Mouse (Mus musculus) midbrain, embryonic 13.5 days (tissue): ENCODE data around the gene Mcrs1. TPM values are rescaled to one million over a fixed set of nuclear protein-coding genes. Genes with fewer than 3 reads are reported as not detected.
A peak's percentile ranks its signal among the peaks of the same experiment; 100 is the strongest.

ENCODE experiments used
- ATAC-seq: fragments of 200-750 bp; cut with Nextera tagmentation; 2 replicates; pipeline ENCODE4 v1.8.0; 2017; ENCODE audit warnings: mild to moderate bottlenecking, moderate TSS enrichment, moderate library complexity
- H3K27ac ChIP-seq: fragments of 300-500 bp; sonication (generic); 2 replicates; pipeline ENCODE4 v1.5.1; 2015; ENCODE audit warnings: inconsistent platforms, mild to moderate bottlenecking, moderate library complexity
- H3K27me3 ChIP-seq: fragments of 300-500 bp; sonication (generic); 2 replicates; pipeline ENCODE4 v1.6.1; 2015; ENCODE audit warnings: mild to moderate bottlenecking, inconsistent platforms
- H3K36me3 ChIP-seq: fragments of 300-500 bp; sonication (generic); 2 replicates; pipeline ENCODE4 v1.6.1; 2015; ENCODE audit warnings: mild to moderate bottlenecking, inconsistent platforms
- H3K4me1 ChIP-seq: fragments of 300-500 bp; sonication (generic); replicated peaks from 2 replicates; pipeline ENCODE4 v1.6.1; 2015; ENCODE audit warnings: inconsistent platforms
- H3K4me2 ChIP-seq: fragments of 300-500 bp; sonication (generic); replicated peaks from 2 replicates; pipeline ENCODE4 v1.6.1; 2015; ENCODE audit warnings: moderate library complexity, mild to moderate bottlenecking, inconsistent platforms
- H3K4me3 ChIP-seq: fragments of 300-500 bp; sonication (generic); replicated peaks from 2 replicates; pipeline ENCODE4 v1.5.1; 2015; ENCODE audit warnings: mild to moderate bottlenecking, inconsistent platforms
- H3K9ac ChIP-seq: fragments of 300-500 bp; sonication (generic); replicated peaks from 2 replicates; pipeline ENCODE4 v1.6.1; 2015; ENCODE audit warnings: mild to moderate bottlenecking, inconsistent platforms
- H3K9me3 ChIP-seq: fragments of 300-500 bp; sonication (generic); 2 replicates; pipeline ENCODE4 v1.6.1; 2016; ENCODE audit warnings: mild to moderate bottlenecking, inconsistent platforms
- WGBS: fragments of 180-500 bp; shearing (Covaris S2); methylation state at CpG from one replicate; pipeline ENCODE4 v1.1.7; 2015; 5-methylcytosine and 5-hydroxymethylcytosine counted together
- polyA plus RNA-seq: library from polyadenylated mRNA; unstranded; fragments of >200 nt; fragmentation: Nextera tagmentation; extraction: Ambion mirVana; gene quantifications from 2 replicates; pipeline ENCODE4 v1.2.1, GENCODE M21; 2015

The Mcrs1 gene
- polyA plus RNA-seq, result 218 TPM in 2 replicates

GRCm38 (mm10) chr15:99251626-99252380 is at the start of gene Mcrs1:
Gene Mcrs1 (minus strand): TSS chr15:99251961.
- peak within 1 kb of the TSS; percentile 93 for H3K27ac ChIP-seq
- ATAC-seq, result peak; percentile 92

GRCm38 (mm10) chr15:99296213-99296612 is 44.5 kb upstream of the Mcrs1 start:
- H3K27me3 ChIP-seq, result no peaks in the 10 kb centered on the region
- H3K4me1 ChIP-seq, result peaks cover 23% of the 10 kb centered on the region
- no peaks in the 10 kb centered on the region for H3K9me3 ChIP-seq
- 40% methylated on average over 5 of the region's 5 CpGs for WGBS
- H3K4me2 ChIP-seq, result peak overlapping the region; percentile 71
- 0 out of 2 replicates have a peak overlapping the region, but pooled peaks have one; percentile 15 for H3K27ac ChIP-seq
- peak overlapping the region; percentile 67 for H3K4me3 ChIP-seq
- H3K36me3 ChIP-seq, result 0 out of 2 replicates have a peak, but pooled peaks cover 4% of the 10 kb centered on the region
- no peak for ATAC-seq
- H3K9ac ChIP-seq, result peak overlapping the region; percentile 83

More at GRCm38 (mm10) chr15:99251626-99252380, at the start of gene Mcrs1:
- Histone ChIP-seq H3K4me3 (peak within 1 kb of the TSS; percentile 50), H3K27me3 (no peaks in the 10 kb centered on the region), H3K36me3 (peaks cover 31% of the 10 kb centered on the region), H3K4me2 (peak within 1 kb of the TSS; percentile 93), H3K4me1 (peaks cover 26% of the 10 kb centered on the region), H3K9me3 (no peaks in the 10 kb centered on the region), H3K9ac (peak within 1 kb of the TSS; percentile 68)
- 0% methylated on average over 52 of the region's 52 CpGs for WGBS

- Histone ChIP-seq H3K27ac (peak within 1 kb of the TSS; percentile 91), H3K27me3 (no peaks in the 10 kb centered on the region), H3K4me2 (peak within 1 kb of the TSS; percentile 71), H3K9ac (peak within 1 kb of the TSS; percentile 83), H3K4me3 (peak within 1 kb of the TSS; percentile 67), H3K4me1 (peaks cover 23% of the 10 kb centered on the region), H3K36me3 (0 out of 2 replicates have a peak, but pooled peaks cover 3% of the 10 kb centered on the region), H3K9me3 (no peaks in the 10 kb centered on the region)
- ATAC-seq, result peak; percentile 74
- WGBS, result 2% methylated on average over 13 of the region's 17 CpGs
These were observed 43.8 kb upstream of the Mcrs1 start, which contains the start of gene Fam186b for GRCm38 (mm10) chr15:99295484-99295981. Gene Fam186b (minus strand): TSS chr15:99295888.

DNA sequence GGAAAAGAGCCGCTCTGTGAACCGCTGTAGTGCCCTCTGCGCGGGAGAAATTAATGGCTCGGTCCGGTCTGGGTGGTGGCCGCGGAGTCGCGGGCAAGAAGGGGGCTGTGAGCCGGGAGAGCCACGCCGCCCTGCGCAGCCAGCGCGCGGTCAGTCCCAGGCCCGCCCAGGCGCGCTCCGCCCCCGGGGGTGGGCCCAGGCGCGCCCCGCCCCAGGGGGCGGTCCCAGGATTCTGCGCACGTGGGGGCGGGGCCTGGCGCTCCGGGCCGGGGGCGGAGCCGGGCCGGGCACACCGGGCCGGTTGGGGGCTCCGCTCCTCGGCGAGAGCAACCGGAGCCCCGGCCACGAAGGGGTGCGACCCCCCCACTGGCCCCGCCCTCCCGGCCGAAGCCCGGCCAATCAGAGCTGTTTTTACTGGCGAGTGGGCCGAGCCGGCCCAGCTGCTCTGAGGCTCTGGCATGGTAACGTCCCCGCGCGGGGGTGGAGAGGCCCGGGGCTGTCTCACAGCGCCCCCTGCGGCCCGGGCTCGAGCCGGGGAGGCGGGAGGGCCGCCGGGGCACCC is 43.1 kb upstream of the Mcrs1 start, which contains the start of gene Prpf40b:
Prpf40b (plus strand) TSS at position 275 of the 562 bp plus-strand sequence.
- peak; percentile 97 for ATAC-seq
- under 1% methylated on average over 58 of the region's 64 CpGs for WGBS

DNA sequence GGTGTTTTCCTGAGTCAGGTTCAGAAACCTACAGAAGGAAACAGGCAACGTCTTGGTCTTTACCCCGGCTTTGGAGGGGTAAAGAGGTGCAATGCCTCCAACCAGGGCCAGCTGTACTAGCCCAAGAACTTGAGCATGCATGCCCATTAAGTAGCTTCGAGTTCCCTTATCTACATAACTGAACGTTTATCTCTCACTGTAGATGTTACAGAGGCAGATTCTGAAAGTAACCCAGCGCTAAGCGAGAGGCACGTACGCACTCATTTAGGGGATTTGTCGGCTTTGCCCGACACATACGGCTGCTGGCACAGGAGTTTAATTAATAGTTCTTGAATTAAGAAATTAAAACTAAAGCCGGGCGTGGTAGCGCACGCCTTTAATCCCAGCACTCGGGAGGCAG is 42.5 kb upstream of the Mcrs1 start:
- Histone ChIP-seq H3K4me1 (peaks cover 23% of the 10 kb centered on the region), H3K9me3 (no peaks in the 10 kb centered on the region), H3K4me3 (peak overlapping the region; percentile 67), H3K27me3 (no peaks in the 10 kb centered on the region), H3K4me2 (peak overlapping the region; percentile 71), H3K27ac (peak overlapping the region; percentile 91), H3K36me3 (no peaks in the 10 kb centered on the region), H3K9ac (peak overlapping the region; percentile 83)
- WGBS, result 29% methylated on average over 16 of the region's 16 CpGs
- ATAC-seq, result 0 out of 2 replicates have a peak, but pooled peaks have one; percentile 3

More for the DNA sequence above, 43.1 kb upstream of the Mcrs1 start, which contains the start of gene Prpf40b:
- Histone ChIP-seq H3K4me3 (peak within 1 kb of the TSS; percentile 67), H3K4me1 (peaks cover 23% of the 10 kb centered on the region), H3K4me2 (peak within 1 kb of the TSS; percentile 71), H3K27ac (peak within 1 kb of the TSS; percentile 91), H3K9ac (peak within 1 kb of the TSS; percentile 83), H3K9me3 (no peaks in the 10 kb centered on the region), H3K27me3 (no peaks in the 10 kb centered on the region), H3K36me3 (no peaks in the 10 kb centered on the region)

DNA sequence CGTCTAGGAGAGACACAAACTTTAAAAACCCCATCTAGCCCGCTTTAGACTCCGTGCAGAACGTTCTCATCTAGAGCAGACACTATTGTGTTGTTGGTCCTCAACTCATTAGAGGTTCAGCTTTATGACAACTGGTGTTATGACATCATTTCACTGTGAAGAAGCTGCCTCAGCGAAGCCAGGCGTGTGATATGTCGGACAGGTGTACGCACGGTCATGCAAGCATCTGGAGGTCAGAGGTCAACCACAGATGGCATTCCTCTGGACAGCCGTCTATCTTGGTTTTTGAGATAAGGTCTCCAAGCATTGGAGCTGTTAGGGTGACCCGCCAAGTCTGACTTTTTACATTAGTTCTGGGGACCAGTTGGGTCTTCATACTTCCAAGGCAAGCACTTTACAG is 38.8 kb upstream of the Mcrs1 start:
- H3K27ac ChIP-seq, result no peak overlapping the region
- no peaks in the 10 kb centered on the region for H3K27me3 ChIP-seq
- 92% methylated on average over 11 of the region's 11 CpGs for WGBS
- no peaks in the 10 kb centered on the region for H3K36me3 ChIP-seq
- no peak overlapping the region for H3K4me3 ChIP-seq
- no peak for ATAC-seq
- peaks cover 8% of the 10 kb centered on the region for H3K4me1 ChIP-seq
- no peak overlapping the region for H3K9ac ChIP-seq
- H3K9me3 ChIP-seq, result no peaks in the 10 kb centered on the region
- no peak overlapping the region for H3K4me2 ChIP-seq

DNA sequence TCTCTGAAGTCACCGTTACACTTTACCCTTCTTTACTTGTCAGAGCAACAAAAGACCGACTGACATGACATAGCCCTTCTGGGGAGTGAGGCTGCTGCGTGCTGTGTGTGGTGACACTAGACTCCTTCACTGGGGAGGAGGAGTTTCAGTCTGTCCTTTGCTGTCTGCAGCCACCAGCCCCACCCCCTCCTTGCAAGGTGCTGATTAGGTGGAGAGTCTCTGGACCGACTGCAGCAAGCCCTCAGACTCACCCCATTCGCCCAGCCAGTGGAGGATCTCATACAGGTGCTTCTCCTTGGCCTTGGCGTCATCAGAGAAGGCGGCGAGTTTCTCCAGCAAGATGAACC is 33.4 kb upstream of the Mcrs1 start:
- Histone ChIP-seq H3K4me1 (no peaks in the 10 kb centered on the region), H3K9ac (no peak overlapping the region), H3K9me3 (no peaks in the 10 kb centered on the region), H3K4me3 (no peak overlapping the region), H3K27me3 (no peaks in the 10 kb centered on the region), H3K27ac (no peak overlapping the region), H3K4me2 (no peak overlapping the region), H3K36me3 (no peaks in the 10 kb centered on the region)
- WGBS, result 52% methylated on average over 8 of the region's 8 CpGs
- ATAC-seq, result no peak; the same call in 1 of the 2 replicates

DNA sequence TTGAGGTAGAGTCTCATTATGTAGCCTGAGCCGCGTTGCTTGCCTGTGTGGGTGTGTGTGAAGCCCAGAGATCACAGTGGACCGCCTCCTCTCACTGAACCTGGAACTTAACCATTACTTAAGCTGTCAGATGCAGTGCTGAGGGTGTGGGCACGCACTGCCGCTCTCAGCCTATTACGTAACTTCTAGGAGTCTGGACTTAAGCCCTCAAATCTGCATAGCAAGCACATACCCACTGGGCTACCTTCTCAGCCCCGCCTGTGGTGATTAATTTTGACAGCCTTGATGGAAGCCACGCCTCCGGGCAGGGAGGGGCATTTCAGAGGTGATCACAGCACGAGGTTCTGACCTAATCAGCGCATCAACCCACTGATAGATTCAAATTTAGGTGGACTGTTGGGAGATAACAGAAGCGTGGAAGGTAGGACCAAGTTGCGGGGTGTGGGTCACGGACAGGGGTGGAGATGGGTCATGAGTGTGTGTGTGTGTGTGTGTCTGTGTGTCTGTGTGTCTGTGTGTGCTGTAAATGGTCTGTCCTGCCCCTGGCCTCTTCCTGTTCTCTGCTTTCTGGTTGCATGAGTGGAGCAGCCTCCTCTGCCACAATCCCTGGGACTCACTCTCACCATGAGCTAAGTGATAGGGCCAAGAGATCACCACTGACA is 32.9 kb upstream of the Mcrs1 start:
- no peaks in the 10 kb centered on the region for H3K36me3 ChIP-seq
- no peak for ATAC-seq
- WGBS, result 57% methylated on average over 14 of the region's 14 CpGs
- no peak overlapping the region for H3K9ac ChIP-seq
- no peak overlapping the region for H3K27ac ChIP-seq
- H3K4me3 ChIP-seq, result no peak overlapping the region
- H3K9me3 ChIP-seq, result no peaks in the 10 kb centered on the region
- no peaks in the 10 kb centered on the region for H3K4me1 ChIP-seq
- H3K4me2 ChIP-seq, result no peak overlapping the region
- H3K27me3 ChIP-seq, result no peaks in the 10 kb centered on the region

GRCm38 (mm10) chr15:99283456-99283855 is 31.7 kb upstream of the Mcrs1 start:
- Histone ChIP-seq H3K9ac (no peak overlapping the region), H3K4me3 (no peak overlapping the region), H3K4me2 (no peak overlapping the region), H3K36me3 (no peaks in the 10 kb centered on the region), H3K27me3 (no peaks in the 10 kb centered on the region), H3K27ac (no peak overlapping the region), H3K4me1 (no peaks in the 10 kb centered on the region), H3K9me3 (no peaks in the 10 kb centered on the region)
- no peak for ATAC-seq
- 67% methylated on average over 10 of the region's 10 CpGs for WGBS

- Histone ChIP-seq H3K9ac (no peak overlapping the region), H3K36me3 (no peaks in the 10 kb centered on the region), H3K9me3 (no peaks in the 10 kb centered on the region), H3K27ac (no peak overlapping the region), H3K4me2 (no peak overlapping the region), H3K27me3 (no peaks in the 10 kb centered on the region), H3K4me3 (no peak overlapping the region), H3K4me1 (no peaks in the 10 kb centered on the region)
- WGBS, result 94% methylated on average over 7 of the region's 7 CpGs
- ATAC-seq, result no peak
These were observed 26.5 kb upstream of the Mcrs1 start for GRCm38 (mm10) chr15:99278271-99278670.

DNA sequence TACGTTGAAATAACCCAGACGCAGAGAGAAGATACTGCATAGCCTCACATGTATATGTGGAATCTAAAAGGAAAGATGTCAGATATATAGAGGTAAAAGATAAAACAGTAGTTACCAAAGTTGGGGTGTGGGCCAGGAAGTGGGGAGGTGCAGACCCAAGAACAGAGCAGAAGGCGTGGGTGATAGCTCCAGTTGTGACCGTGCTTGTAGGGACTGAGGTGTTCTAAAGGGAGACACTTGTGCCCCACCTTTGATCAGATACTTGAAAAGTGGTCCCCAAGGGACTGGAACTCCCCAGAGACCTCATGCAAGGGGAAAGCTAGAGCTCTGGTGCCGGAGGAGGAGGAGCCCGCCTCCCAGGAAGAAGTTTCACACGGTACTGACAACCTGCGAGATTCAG is 24.3 kb upstream of the Mcrs1 start:
- Histone ChIP-seq H3K4me1 (no peaks in the 10 kb centered on the region), H3K27ac (no peak overlapping the region), H3K4me3 (no peak overlapping the region), H3K9me3 (no peaks in the 10 kb centered on the region), H3K9ac (no peak overlapping the region), H3K4me2 (no peak overlapping the region), H3K27me3 (no peaks in the 10 kb centered on the region), H3K36me3 (no peaks in the 10 kb centered on the region)
- 85% methylated on average over 8 of the region's 8 CpGs for WGBS
- ATAC-seq, result no peak

DNA sequence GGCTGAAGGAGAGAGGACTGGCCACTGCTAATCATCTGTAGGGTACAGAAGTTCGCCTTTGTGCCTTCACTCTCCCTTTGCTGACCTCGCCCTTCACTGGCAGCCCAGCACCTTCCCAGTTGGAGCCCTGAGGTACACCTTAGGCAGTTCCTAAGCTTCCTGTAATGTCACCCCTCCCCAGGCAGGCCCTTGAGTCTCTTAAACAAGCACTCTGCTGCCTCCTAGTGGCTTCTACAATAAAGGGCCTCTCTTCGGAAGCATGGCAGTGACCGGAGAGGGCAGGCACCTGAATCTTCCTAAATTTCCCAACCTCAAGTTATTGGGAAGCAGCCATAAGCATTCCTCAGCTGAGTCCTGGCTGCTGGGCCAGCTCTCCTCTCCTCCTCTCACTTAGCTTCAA is 13.9 kb upstream of the Mcrs1 start:
- H3K4me3 ChIP-seq, result no peak overlapping the region
- no peaks in the 10 kb centered on the region for H3K36me3 ChIP-seq
- H3K4me2 ChIP-seq, result no peak overlapping the region
- H3K4me1 ChIP-seq, result no peaks in the 10 kb centered on the region
- no peaks in the 10 kb centered on the region for H3K9me3 ChIP-seq
- H3K9ac ChIP-seq, result no peak overlapping the region
- H3K27ac ChIP-seq, result no peak overlapping the region
- H3K27me3 ChIP-seq, result no peaks in the 10 kb centered on the region
- ATAC-seq, result no peak
- 23% methylated on average over 4 of the region's 4 CpGs for WGBS
